Mouse (Mus musculus) NIH3T3 (cell line): ENCODE data around the gene Dlst.

Experiments used
- DNase-seq: peaks from one replicate; pipeline ENCODE4 v3.0.0-alpha.2; 2012; ENCODE audit warnings: low read depth

Gene Dlst

GRCm38 (mm10) chr12:85182345-85182643 lies 71.7 kb downstream of the Dlst start:
- DNase-seq: no peak

DNA sequence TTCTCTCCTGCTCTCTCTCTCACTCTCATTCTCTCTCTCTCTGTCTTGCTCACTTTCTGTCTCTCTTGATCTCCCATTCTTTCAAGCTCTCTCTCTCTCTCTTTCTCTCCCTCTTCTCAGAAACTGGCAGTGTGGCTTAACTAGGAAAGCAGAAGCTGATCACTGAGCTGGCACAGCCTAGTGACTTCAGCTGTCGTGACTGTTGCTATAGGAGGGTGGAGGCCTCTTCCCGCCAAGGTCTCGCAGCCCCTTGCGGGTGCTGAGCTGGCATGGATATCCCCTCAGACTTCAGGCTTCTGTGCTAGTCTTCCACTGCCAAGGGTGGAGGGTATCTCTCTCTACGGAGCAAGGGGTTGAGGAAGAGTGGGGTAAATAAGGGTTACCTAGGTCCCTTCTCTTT lies 72.3 kb downstream of the Dlst start:
- DNase-seq: no peak

- no peak for DNase-seq
These were observed 73.5 kb downstream of the Dlst start for GRCm38 (mm10) chr12:85184118-85184517.
